Mouse (Mus musculus) forebrain, embryonic 12.5 days (tissue): ENCODE measurements at regions not wholly inside any gene's neighbourhood (a gene's known extent, or its start where the extent isn't known, plus 50 kb on each side); places are given as distances from the start of the nearest gene placed in this dataset.

Experiments
- ATAC-seq: fragments of 200-750 bp; cut with Nextera tagmentation; 2 replicates; pipeline ENCODE4 v1.8.0; 2017; ENCODE audit warnings: moderate TSS enrichment; ENCODE audit not compliant: low FRiP score
- H3K27ac ChIP-seq: fragments of 300-500 bp; sonication (generic); 2 replicates; pipeline ENCODE4 v1.5.1; 2016; ENCODE audit warnings: mild to moderate bottlenecking
- H3K27me3 ChIP-seq: fragments of 300-500 bp; sonication (generic); 2 replicates; pipeline ENCODE4 v1.6.1; 2016; ENCODE audit warnings: mild to moderate bottlenecking
- H3K36me3 ChIP-seq: fragments of 300-500 bp; sonication (generic); replicated peaks from 2 replicates; pipeline ENCODE4 v1.6.1; 2016; ENCODE audit warnings: mild to moderate bottlenecking
- H3K4me1 ChIP-seq: fragments of 300-500 bp; sonication (generic); 2 replicates; pipeline ENCODE4 v1.6.1; 2016
- H3K4me2 ChIP-seq: fragments of 300-500 bp; sonication (generic); 2 replicates; pipeline ENCODE4 v1.6.1; 2016; ENCODE audit warnings: mild to moderate bottlenecking, moderate library complexity
- H3K4me3 ChIP-seq: fragments of 300-500 bp; sonication (generic); replicated peaks from 2 replicates; pipeline ENCODE4 v1.5.1; 2016; ENCODE audit warnings: mild to moderate bottlenecking
- H3K9ac ChIP-seq: fragments of 300-500 bp; sonication (generic); 2 replicates; pipeline ENCODE4 v1.6.1; 2016; ENCODE audit warnings: mild to moderate bottlenecking
- H3K9me3 ChIP-seq: fragments of 300-500 bp; sonication (generic); 2 replicates; pipeline ENCODE4 v1.6.1; 2016
- WGBS: fragments of 180-500 bp; shearing (Covaris S2); methylation state at CpG from one replicate; pipeline ENCODE4 v1.1.7; 2016; 5-methylcytosine and 5-hydroxymethylcytosine counted together

DNA sequence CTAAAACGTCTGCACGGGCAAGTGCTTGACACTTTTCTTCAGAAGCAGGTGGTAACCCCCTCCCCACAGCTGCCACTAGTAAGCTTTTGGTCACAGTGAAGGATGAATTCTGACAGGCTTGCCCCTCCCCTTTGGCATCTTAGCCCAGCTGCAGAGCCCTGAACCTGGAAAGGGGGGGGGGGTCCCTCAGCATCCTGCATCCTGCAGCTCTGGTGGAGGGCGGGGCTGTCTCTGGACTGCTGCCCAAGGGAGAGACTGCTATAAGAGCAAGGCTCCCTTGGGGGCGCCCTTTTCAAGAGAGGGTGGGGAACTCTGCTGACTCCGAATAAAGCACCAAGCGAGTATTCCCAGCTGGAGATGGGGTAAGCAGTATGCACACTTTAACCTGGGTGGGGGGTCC lies 62.8 kb upstream of the Frmpd3 start:
- 0 out of 2 replicates have a peak, but pooled peaks cover 3% of the 10 kb centered on the region for H3K4me1 ChIP-seq
- WGBS = 16% methylated on average over 6 of the region's 6 CpGs
- peak overlapping the region; percentile 69; the same call in 1 of the 2 replicates for H3K4me2 ChIP-seq
- H3K27ac ChIP-seq = no peak overlapping the region
- no peak overlapping the region for H3K4me3 ChIP-seq
- H3K9ac ChIP-seq = no peak overlapping the region
- peak; percentile 53; the same call in 1 of the 2 replicates for ATAC-seq
- H3K27me3 ChIP-seq = peaks cover 75% of the 10 kb centered on the region
- H3K36me3 ChIP-seq = no peaks in the 10 kb centered on the region
- no peaks in the 10 kb centered on the region for H3K9me3 ChIP-seq

DNA sequence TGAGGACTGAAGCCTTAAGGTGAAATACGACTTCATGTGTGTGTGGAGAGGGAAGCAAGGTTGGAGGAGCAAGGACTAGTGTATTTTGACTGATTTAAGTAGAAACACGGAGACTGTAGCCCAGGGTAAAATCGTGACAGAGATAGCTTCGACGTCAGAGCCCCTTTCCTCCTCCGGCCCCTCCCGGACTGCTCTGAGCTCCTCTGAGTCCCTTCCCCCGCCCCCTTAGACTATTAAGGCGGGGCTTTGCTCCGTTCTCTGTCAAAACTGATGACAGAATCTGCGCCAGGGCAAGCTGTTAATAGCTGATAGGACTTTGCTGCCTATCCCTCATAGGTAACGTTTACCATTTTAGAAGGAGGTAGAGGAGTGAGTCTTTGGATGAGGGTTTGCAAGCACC lies 62.0 kb upstream of the Frmpd3 start:
- Histone ChIP-seq H3K36me3 (no peaks in the 10 kb centered on the region), H3K9me3 (no peaks in the 10 kb centered on the region), H3K27me3 (peaks cover 73% of the 10 kb centered on the region), H3K9ac (no peak overlapping the region), H3K4me3 (no peak overlapping the region), H3K27ac (no peak overlapping the region), H3K4me2 (peak overlapping the region; percentile 25; the same call in 1 of the 2 replicates), H3K4me1 (0 out of 2 replicates have a peak, but pooled peaks cover 3% of the 10 kb centered on the region)
- ATAC-seq = no peak; the same call in 1 of the 2 replicates
- 19% methylated on average over 12 of the region's 12 CpGs for WGBS
